Mouse (Mus musculus) olfactory bulb, adult 2 months (tissue): ENCODE results near the gene Oprm1.

Source experiments
- CTCF ChIP-seq: fragments of 200-500 bp; IDR thresholded peaks from 2 replicates; pipeline ENCODE4 v1.5.1; 2012; ENCODE audit warnings: low read depth, mild to moderate bottlenecking, low read length, moderate library complexity; ENCODE audit not compliant: insufficient read depth
- POLR2A ChIP-seq: fragments of 200-500 bp; IDR thresholded peaks from 2 replicates; pipeline ENCODE4 v1.6.1; 2012; ENCODE audit warnings: mild to moderate bottlenecking, low read depth, low read length, moderate library complexity; ENCODE audit not compliant: insufficient read depth

DNA sequence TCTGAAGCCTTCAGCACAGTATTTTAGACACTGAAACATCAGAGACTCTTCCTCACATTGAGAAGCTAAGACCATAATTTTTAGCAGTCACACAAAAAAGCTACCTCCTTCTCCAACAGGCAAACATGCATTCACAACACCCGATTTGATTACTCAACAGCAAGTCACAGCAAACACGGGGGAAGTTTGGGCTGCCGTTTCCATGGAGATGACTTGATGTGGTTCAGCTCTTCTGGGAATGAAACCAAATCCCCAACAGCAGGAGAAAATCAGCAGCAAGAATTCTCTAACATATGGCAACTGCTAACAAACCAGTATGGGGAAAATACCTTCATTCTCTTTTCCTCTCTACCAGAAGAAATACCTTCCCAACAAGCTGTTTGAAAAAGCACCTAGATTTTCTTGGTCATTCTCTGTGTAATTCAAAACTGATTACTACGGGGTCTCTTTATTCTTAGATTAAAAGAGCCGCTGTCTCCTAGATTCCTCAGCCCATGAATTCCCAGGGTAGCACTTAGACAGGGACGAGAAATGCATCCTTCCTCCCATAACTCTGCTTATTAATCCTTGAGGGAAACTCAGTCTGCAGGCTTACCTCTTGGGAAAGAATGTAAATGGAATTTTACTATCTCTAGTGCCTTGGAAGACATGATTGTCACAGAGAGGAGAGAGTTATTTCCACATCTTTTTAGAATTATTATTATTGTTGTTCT, 158.4 kb downstream of the Oprm1 start:
- no peak for TF ChIP-seq POLR2A
- no peak for TF ChIP-seq CTCF
